Mouse (Mus musculus): ENCODE results near the gene Col2a1. TPM values are rescaled to one million over a fixed set of nuclear protein-coding genes. Genes with fewer than 3 reads are reported as not detected.

The Col2a1 gene
- polyA plus RNA-seq, 1 experiment, result not detected

- Histone ChIP-seq H3K4me1 (ENCODE audit: control insufficient read depth, insufficient read depth, low read length) (no peaks in the 10 kb centered on the region), H3K4me3 (replicated peaks; ENCODE audit: control insufficient read depth, low read depth, low read length) (no peak overlapping the region), H3K27ac (ENCODE audit: control insufficient read depth, insufficient read depth, low read depth, low read length, poor library complexity) (no peak overlapping the region)
- no peak for TF ChIP-seq POLR2A (IDR thresholded peaks at IDR 0.05; ENCODE audit: borderline replicate concordance, control insufficient read depth, low read depth, low read length)
- TF ChIP-seq CTCF (IDR thresholded peaks at IDR 0.05; ENCODE audit: control insufficient read depth, insufficient read depth, low read length), result no peak
- WGBS, result 67% methylated on average over 3 of the region's 3 CpGs
Observed at GRCm38 (mm10) chr15:98035076-98035755, 30.7 kb upstream of the Col2a1 start.

- TF ChIP-seq CTCF (IDR thresholded peaks at IDR 0.05; ENCODE audit: control insufficient read depth, insufficient read depth, low read length) (no peak), POLR2A (IDR thresholded peaks at IDR 0.05; ENCODE audit: borderline replicate concordance, control insufficient read depth, low read depth, low read length) (no peak)
- Histone ChIP-seq H3K4me3 (replicated peaks; ENCODE audit: control insufficient read depth, low read depth, low read length) (no peak overlapping the region), H3K27ac (ENCODE audit: control insufficient read depth, insufficient read depth, low read depth, low read length, poor library complexity) (no peak overlapping the region), H3K4me1 (ENCODE audit: control insufficient read depth, insufficient read depth, low read length) (no peaks in the 10 kb centered on the region)
- 83% methylated on average over 9 of the region's 9 CpGs for whole genome bisulfite sequencing
Observed at GRCm38 (mm10) chr15:98033233-98033748, 28.8 kb upstream of the Col2a1 start.

GRCm38 (mm10) chr15:98029798-98030197 is 25.3 kb upstream of the Col2a1 start:
- TF ChIP-seq CTCF (IDR thresholded peaks at IDR 0.05; ENCODE audit: control insufficient read depth, insufficient read depth, low read length), result no peak
- no peak for TF ChIP-seq POLR2A (IDR thresholded peaks at IDR 0.05; ENCODE audit: borderline replicate concordance, control insufficient read depth, low read depth, low read length)
- Histone ChIP-seq H3K4me1 (ENCODE audit: control insufficient read depth, insufficient read depth, low read length) (no peaks in the 10 kb centered on the region), H3K27ac (ENCODE audit: control insufficient read depth, insufficient read depth, low read depth, low read length, poor library complexity) (no peak overlapping the region), H3K4me3 (replicated peaks; ENCODE audit: control insufficient read depth, low read depth, low read length) (no peak overlapping the region)
- WGBS, result 79% methylated on average over 6 of the region's 6 CpGs

GRCm38 (mm10) chr15:98026967-98027904 is 22.7 kb upstream of the Col2a1 start:
- Histone ChIP-seq H3K4me3 (replicated peaks; ENCODE audit: control insufficient read depth, low read depth, low read length) (no peak overlapping the region), H3K27ac (ENCODE audit: control insufficient read depth, insufficient read depth, low read depth, low read length, poor library complexity) (no peak overlapping the region), H3K4me1 (ENCODE audit: control insufficient read depth, insufficient read depth, low read length) (no peaks in the 10 kb centered on the region)
- 52% methylated on average over 12 of the region's 12 CpGs for WGBS
- TF ChIP-seq CTCF (IDR thresholded peaks at IDR 0.05; ENCODE audit: control insufficient read depth, insufficient read depth, low read length), result no peak

GRCm38 (mm10) chr15:98025611-98026010 is 21.1 kb upstream of the Col2a1 start:
- Histone ChIP-seq H3K27ac (ENCODE audit: control insufficient read depth, insufficient read depth, low read depth, low read length, poor library complexity) (no peak overlapping the region), H3K4me1 (ENCODE audit: control insufficient read depth, insufficient read depth, low read length) (no peaks in the 10 kb centered on the region), H3K4me3 (replicated peaks; ENCODE audit: control insufficient read depth, low read depth, low read length) (no peak overlapping the region)
- 67% methylated on average over 4 of the region's 4 CpGs for WGBS
- TF ChIP-seq CTCF (IDR thresholded peaks at IDR 0.05; ENCODE audit: control insufficient read depth, insufficient read depth, low read length) (no peak), POLR2A (IDR thresholded peaks at IDR 0.05; ENCODE audit: borderline replicate concordance, control insufficient read depth, low read depth, low read length) (no peak)

GRCm38 (mm10) chr15:98023137-98023536 is 18.6 kb upstream of the Col2a1 start:
- TF ChIP-seq CTCF (IDR thresholded peaks at IDR 0.05; ENCODE audit: control insufficient read depth, insufficient read depth, low read length) (no peak), POLR2A (IDR thresholded peaks at IDR 0.05; ENCODE audit: borderline replicate concordance, control insufficient read depth, low read depth, low read length) (no peak)
- Histone ChIP-seq H3K4me1 (ENCODE audit: control insufficient read depth, insufficient read depth, low read length) (no peaks in the 10 kb centered on the region), H3K4me3 (replicated peaks; ENCODE audit: control insufficient read depth, low read depth, low read length) (no peak overlapping the region), H3K27ac (ENCODE audit: control insufficient read depth, insufficient read depth, low read depth, low read length, poor library complexity) (no peak overlapping the region)
- whole genome bisulfite sequencing, result 75% methylated on average over 3 of the region's 3 CpGs

- H3K4me1 ChIP-seq (ENCODE audit: control insufficient read depth, insufficient read depth, low read length), result no peaks in the 10 kb centered on the region
- WGBS, result 55% methylated on average over 2 of the region's 2 CpGs
- TF ChIP-seq POLR2A (IDR thresholded peaks at IDR 0.05; ENCODE audit: borderline replicate concordance, control insufficient read depth, low read depth, low read length) (no peak), CTCF (IDR thresholded peaks at IDR 0.05; ENCODE audit: control insufficient read depth, insufficient read depth, low read length) (no peak)
Observed at GRCm38 (mm10) chr15:98021886-98022285, 17.4 kb upstream of the Col2a1 start.

GRCm38 (mm10) chr15:98019047-98019446 is 14.6 kb upstream of the Col2a1 start:
- Histone ChIP-seq H3K4me1 (ENCODE audit: control insufficient read depth, insufficient read depth, low read length) (no peaks in the 10 kb centered on the region), H3K4me3 (replicated peaks; ENCODE audit: control insufficient read depth, low read depth, low read length) (no peak overlapping the region), H3K27ac (ENCODE audit: control insufficient read depth, insufficient read depth, low read depth, low read length, poor library complexity) (no peak overlapping the region)
- 68% methylated on average over 3 of the region's 3 CpGs for WGBS
- TF ChIP-seq CTCF (IDR thresholded peaks at IDR 0.05; ENCODE audit: control insufficient read depth, insufficient read depth, low read length), result no peak
- no peak for TF ChIP-seq POLR2A (IDR thresholded peaks at IDR 0.05; ENCODE audit: borderline replicate concordance, control insufficient read depth, low read depth, low read length)

More at GRCm38 (mm10) chr15:98021886-98022285, 17.4 kb upstream of the Col2a1 start:
- Histone ChIP-seq H3K4me3 (replicated peaks; ENCODE audit: control insufficient read depth, low read depth, low read length) (no peak overlapping the region), H3K27ac (ENCODE audit: control insufficient read depth, insufficient read depth, low read depth, low read length, poor library complexity) (no peak overlapping the region)

All from bone marrow, adult 2 months (tissue).